Mouse (Mus musculus): Measurements from ENCODE around the gene Nt5c.

DNA sequence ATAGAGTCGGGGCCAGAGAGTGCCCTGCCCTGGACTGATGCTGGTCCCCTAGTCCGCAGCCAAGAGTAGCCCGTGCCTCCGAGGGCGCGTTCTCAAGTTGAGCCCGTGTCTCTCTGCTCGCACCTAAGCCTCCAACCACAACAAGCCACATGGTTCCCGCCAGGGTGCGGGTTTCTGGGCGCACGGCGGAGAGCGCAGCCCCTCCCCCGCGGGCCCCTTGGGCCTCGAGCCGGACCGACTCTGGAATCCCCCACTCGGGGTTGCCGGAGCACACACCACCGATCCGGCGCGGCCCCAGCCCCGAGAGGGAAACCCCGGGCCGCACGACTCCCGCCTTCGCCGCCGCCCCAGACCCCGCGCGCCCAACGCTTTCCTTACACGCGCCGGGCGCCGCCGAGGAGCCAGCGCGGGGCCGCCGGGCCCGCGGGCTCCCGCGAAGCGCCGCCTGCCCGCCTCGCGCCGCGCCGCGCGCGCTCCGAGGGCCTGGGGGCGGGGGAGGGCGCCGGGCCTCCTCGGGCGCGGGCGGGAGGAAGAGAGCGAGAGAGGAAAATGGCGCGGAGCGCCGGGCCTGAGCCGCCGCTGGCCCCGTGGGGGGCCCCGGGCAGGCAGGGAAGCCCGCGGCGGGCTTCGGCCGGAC is 43.9 kb upstream of the Nt5c start:
- TF ChIP-seq CTCF (IDR thresholded peaks at IDR 0.05; ENCODE audit: borderline replicate concordance, extremely low read depth, insufficient read depth, insufficient read length) (no peak), POLR2A (IDR thresholded peaks at IDR 0.05; ENCODE audit: borderline replicate concordance, extremely low read depth, insufficient read depth, insufficient read length, poor library complexity, severe bottlenecking) (no peak)

All from brain, embryonic 14.5 days (tissue).